Mouse (Mus musculus) forebrain, embryonic 16.5 days (tissue): ENCODE data around the gene Cntnap2. TPM values are rescaled to one million over a fixed set of nuclear protein-coding genes. Genes with fewer than 3 reads are reported as not detected.

Experiments
- ATAC-seq: fragments of 200-750 bp; cut with Nextera tagmentation; 2 replicates; pipeline ENCODE4 v1.8.0; 2017; ENCODE audit warnings: mild to moderate bottlenecking, moderate library complexity
- H3K27ac ChIP-seq: fragments of 300-500 bp; sonication (generic); 2 replicates; pipeline ENCODE4 v1.5.1; 2014; ENCODE audit warnings: low read length, control low read depth
- H3K27me3 ChIP-seq: fragments of 300-500 bp; sonication (generic); replicated peaks from 2 replicates; pipeline ENCODE4 v1.6.1; 2014; ENCODE audit warnings: low read length; ENCODE audit not compliant: control insufficient read depth, insufficient read depth
- H3K36me3 ChIP-seq: fragments of 300-500 bp; sonication (generic); 2 replicates; pipeline ENCODE4 v1.6.1; 2014; ENCODE audit not compliant: control insufficient read depth, insufficient read depth
- H3K4me1 ChIP-seq: fragments of 300-500 bp; sonication (generic); replicated peaks from 2 replicates; pipeline ENCODE4 v1.6.1; 2014; ENCODE audit warnings: low read length; ENCODE audit not compliant: control insufficient read depth, insufficient read depth
- H3K4me2 ChIP-seq: fragments of 300-500 bp; sonication (generic); 2 replicates; pipeline ENCODE4 v1.6.1; 2014; ENCODE audit warnings: mild to moderate bottlenecking, low read length, control low read depth
- H3K4me3 ChIP-seq: fragments of 300-500 bp; sonication (generic); replicated peaks from 2 replicates; pipeline ENCODE4 v1.5.1; 2014; ENCODE audit warnings: mild to moderate bottlenecking, low read length, control low read depth
- H3K9ac ChIP-seq: fragments of 300-500 bp; sonication (generic); replicated peaks from 2 replicates; pipeline ENCODE4 v1.6.1; 2014; ENCODE audit warnings: low read depth, low read length, control low read depth
- H3K9me3 ChIP-seq: fragments of 300-500 bp; sonication (generic); 2 replicates; pipeline ENCODE4 v1.6.1; 2016; ENCODE audit warnings: low read length; ENCODE audit not compliant: control insufficient read depth
- WGBS: fragments of 180-500 bp; shearing (Covaris S2); extraction: QIAGEN DNeasy Blood & Tissue Kit; methylation state at CpG from one replicate; pipeline ENCODE4 v1.1.7; 2014; 5-methylcytosine and 5-hydroxymethylcytosine counted together
- polyA plus RNA-seq: library from polyadenylated mRNA; unstranded; fragments of >200 nt; fragmentation: Nextera tagmentation; extraction: Ambion mirVana; gene quantifications from 2 replicates; pipeline ENCODE4 v1.2.1, GENCODE M21; 2015

The Cntnap2 gene
- polyA plus RNA-seq, 1 experiment from 2014 or later: 72.7 TPM

DNA sequence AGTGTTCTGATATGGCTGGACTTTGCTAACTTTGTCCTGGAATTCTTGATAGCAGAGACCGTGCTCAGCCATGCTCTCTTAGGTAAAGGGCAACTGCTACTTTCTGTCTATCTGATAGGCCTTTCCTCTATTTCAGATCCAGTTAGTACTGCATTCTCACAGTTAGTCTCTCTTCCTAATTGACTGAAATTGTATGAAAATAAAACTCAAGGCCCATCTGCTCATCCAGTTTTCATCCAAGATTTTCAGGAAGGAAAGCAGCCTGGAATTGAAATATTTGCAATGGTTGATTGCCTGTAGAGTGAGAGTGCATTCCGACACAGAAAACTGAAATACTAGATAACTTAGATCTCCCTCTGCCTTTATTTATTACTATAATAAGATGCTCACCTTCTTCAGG, 589.3 kb downstream of the Cntnap2 start:
- ATAC-seq: no peak
- no peaks in the 10 kb centered on the region for H3K9me3 ChIP-seq
- no peaks in the 10 kb centered on the region for H3K27me3 ChIP-seq
- no peaks in the 10 kb centered on the region for H3K4me1 ChIP-seq
- H3K4me2 ChIP-seq: no peak overlapping the region
- 79% methylated on average over 2 of the region's 2 CpGs for WGBS
- no peaks in the 10 kb centered on the region for H3K36me3 ChIP-seq
- no peak overlapping the region for H3K27ac ChIP-seq
- H3K9ac ChIP-seq: no peak overlapping the region
- no peak overlapping the region for H3K4me3 ChIP-seq

DNA sequence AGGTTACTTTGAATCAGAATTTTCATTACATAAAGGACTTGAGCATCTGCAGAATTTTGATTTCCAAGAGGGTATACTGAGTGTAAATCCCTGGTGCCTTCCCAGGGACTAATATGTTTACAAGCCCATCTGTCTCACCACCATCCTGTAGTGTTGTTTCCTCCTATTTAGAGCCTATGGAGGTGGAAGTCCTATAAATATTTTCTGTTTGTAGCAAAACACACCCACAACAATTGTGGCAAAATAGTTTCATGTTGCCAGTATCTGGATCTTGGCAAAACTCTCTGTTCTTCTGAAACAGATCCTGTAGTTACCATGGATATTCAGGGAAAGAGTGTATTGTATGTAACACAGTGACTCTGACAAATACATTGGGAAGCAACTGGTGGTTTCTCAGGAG, 641.1 kb downstream of the Cntnap2 start:
- no peak overlapping the region for H3K4me2 ChIP-seq
- no peak overlapping the region for H3K4me3 ChIP-seq
- ATAC-seq: no peak
- no peak overlapping the region for H3K27ac ChIP-seq
- H3K36me3 ChIP-seq: no peaks in the 10 kb centered on the region
- no peak overlapping the region for H3K9ac ChIP-seq
- no peaks in the 10 kb centered on the region for H3K4me1 ChIP-seq
- no peaks in the 10 kb centered on the region for H3K27me3 ChIP-seq
- H3K9me3 ChIP-seq: no peaks in the 10 kb centered on the region

DNA sequence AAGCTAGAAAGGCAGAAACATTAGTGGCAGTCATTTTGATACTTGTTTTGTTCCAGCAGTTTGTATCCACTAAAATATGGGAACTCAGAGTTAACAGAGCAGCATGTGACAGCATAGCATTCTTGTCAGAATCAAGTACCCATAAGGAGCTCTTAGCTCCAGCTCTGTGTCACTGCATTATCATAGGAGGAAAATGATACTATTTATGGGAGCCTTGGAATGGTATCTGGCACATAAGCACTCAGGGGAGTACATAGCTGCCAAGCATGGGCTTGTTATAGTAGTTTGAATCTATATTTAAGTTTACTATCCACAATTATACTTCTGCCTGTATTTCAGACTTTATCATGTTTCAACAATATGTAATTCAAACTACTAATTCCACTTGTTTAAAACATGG, 732.5 kb downstream of the Cntnap2 start:
- ATAC-seq: 0 out of 2 replicates have a peak, but pooled peaks have one; percentile 45
- Histone ChIP-seq H3K27ac (no peak overlapping the region), H3K27me3 (no peaks in the 10 kb centered on the region), H3K9me3 (no peaks in the 10 kb centered on the region), H3K4me1 (no peaks in the 10 kb centered on the region), H3K9ac (no peak overlapping the region), H3K4me2 (no peak overlapping the region), H3K36me3 (no peaks in the 10 kb centered on the region), H3K4me3 (no peak overlapping the region)

DNA sequence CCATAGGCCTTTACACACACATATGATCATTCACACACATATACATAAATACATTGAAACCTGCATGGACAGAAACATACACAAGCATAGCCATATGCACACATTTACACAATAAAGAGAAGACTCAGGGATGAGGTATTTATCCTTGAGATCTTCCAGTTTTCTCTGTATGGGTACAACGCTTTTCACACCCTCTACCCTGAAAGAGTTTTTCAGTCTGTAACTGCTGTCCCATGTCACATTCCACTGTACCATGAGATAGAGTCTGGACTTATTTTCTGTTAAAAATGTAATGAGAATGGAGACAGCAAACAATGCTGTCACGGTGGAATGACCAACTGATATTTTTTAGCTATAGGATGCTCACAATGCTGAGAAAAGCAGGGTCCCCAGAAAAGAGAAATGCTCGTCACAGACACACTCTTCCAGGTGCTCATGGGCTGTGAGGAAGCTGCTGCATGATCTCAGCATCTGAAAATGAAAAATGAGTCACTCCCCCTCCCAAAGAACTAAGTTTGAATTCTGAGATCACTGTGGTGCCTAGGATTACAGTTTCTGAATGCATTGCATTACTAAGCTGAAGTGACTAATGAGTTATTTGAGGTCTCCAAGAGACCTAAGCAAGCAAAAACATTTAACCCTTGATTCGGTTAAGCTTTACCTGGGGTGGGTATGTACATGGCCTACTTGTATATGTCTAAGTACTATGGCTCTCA, 782.6 kb downstream of the Cntnap2 start:
- H3K27ac ChIP-seq: no peak overlapping the region
- H3K4me1 ChIP-seq: no peaks in the 10 kb centered on the region
- WGBS: 82% methylated on average over 4 of the region's 4 CpGs
- no peak for ATAC-seq
- no peaks in the 10 kb centered on the region for H3K9me3 ChIP-seq
- no peak overlapping the region for H3K4me2 ChIP-seq
- H3K4me3 ChIP-seq: no peak overlapping the region
- no peak overlapping the region for H3K9ac ChIP-seq
- H3K36me3 ChIP-seq: no peaks in the 10 kb centered on the region
- H3K27me3 ChIP-seq: no peaks in the 10 kb centered on the region

DNA sequence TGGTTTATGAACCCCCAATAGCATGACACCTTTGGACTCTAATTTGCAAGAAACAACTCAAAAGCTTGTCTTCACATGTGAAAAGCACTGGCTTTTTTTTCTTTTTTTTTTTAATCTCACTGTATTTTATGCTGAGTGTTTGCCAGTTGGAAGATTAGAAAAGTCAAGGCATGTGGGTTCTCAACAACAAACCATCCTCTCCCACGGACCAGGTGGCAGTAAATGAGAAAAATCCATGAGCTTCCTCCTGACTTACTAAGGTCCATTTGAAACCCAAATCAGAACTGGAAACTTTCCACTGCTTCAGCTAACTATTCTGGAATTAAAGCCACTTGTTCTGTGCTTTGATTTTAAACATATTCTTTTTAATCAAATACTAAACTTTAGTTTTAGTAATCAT, 784.6 kb downstream of the Cntnap2 start:
- no peak for ATAC-seq
- Histone ChIP-seq H3K36me3 (no peaks in the 10 kb centered on the region), H3K4me2 (no peak overlapping the region), H3K9me3 (no peaks in the 10 kb centered on the region), H3K27me3 (no peaks in the 10 kb centered on the region), H3K9ac (no peak overlapping the region), H3K4me3 (no peak overlapping the region), H3K4me1 (no peaks in the 10 kb centered on the region), H3K27ac (no peak overlapping the region)
- WGBS: 54% methylated on average over 1 of the region's 1 CpGs

DNA sequence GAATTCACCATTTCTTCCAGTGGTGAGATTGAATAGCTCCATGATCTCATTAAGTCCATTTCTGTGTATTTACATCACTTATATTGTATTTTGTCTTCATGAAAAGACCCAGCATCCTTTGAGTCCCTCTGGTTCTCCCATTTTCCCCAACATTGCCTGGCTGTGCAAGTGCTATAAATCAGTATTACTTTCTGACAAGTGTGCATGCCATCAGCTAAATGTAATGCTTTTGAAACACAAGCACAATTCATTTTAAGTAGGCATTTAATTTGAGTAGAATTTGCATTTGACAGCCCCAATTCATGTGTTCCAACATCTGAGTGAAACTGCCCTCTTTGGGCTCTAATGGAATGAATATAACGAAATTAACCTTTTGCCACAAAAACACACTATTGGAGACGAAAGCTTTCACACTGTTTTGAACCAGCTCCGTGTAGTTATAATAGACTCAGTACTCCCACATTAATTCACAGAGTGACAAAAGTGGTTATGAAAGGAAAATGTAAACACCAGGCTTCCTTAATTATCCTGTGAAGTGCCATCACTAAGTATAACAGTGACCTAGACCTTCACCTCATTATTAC, 812.3 kb downstream of the Cntnap2 start:
- no peaks in the 10 kb centered on the region for H3K27me3 ChIP-seq
- H3K9ac ChIP-seq: no peak overlapping the region
- no peak overlapping the region for H3K27ac ChIP-seq
- H3K9me3 ChIP-seq: no peaks in the 10 kb centered on the region
- no peaks in the 10 kb centered on the region; the same call in 1 of the 2 replicates for H3K4me1 ChIP-seq
- H3K4me2 ChIP-seq: no peak overlapping the region
- ATAC-seq: peak; percentile 62
- H3K36me3 ChIP-seq: no peaks in the 10 kb centered on the region
- H3K4me3 ChIP-seq: no peak overlapping the region
- 8% methylated on average over 3 of the region's 3 CpGs for WGBS

DNA sequence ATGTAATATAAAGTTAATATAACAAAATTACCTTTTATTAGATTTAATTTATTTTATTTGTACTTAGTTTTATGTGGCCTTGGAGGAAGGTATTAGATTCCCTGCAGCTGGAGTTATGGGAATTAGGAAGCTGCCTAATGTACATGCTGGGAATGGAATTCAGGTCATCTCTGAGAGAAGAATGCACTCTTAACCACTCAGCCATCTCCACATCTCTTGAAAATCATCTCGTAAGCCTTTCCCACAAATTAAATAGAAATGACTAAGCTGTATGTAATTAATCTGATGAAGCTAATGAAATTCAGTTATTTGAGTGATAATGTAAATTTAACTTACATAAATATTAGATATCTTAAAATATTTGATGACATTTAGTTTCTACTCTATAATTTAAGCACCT, 826.3 kb downstream of the Cntnap2 start:
- Histone ChIP-seq H3K27ac (no peak overlapping the region), H3K9ac (no peak overlapping the region), H3K4me2 (no peak overlapping the region), H3K36me3 (no peaks in the 10 kb centered on the region), H3K27me3 (no peaks in the 10 kb centered on the region), H3K4me1 (no peaks in the 10 kb centered on the region), H3K9me3 (no peaks in the 10 kb centered on the region), H3K4me3 (no peak overlapping the region)
- no peak for ATAC-seq
- WGBS: 84% methylated on average over 1 of the region's 1 CpGs

DNA sequence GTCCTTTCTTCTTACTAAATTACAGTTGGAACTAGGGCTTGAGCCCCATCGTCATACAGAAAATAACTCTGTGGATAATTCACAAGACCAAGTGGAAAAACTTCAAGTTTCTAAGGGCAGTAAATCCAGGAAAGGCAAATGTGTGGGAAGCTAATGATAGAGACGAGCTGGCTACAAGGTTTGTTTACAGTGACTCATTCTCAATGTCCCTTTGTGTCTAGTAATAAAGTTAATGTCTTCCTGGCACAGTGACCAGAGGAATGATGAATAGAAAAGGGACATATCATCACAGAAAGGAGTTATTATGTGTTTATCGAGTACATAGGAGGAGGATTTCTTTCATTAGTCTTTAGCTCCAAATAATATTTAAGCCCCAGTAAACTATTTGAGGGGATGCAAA, 828.7 kb downstream of the Cntnap2 start:
- no peak overlapping the region for H3K9ac ChIP-seq
- no peak overlapping the region for H3K4me3 ChIP-seq
- no peak overlapping the region for H3K27ac ChIP-seq
- no peaks in the 10 kb centered on the region for H3K27me3 ChIP-seq
- no peaks in the 10 kb centered on the region for H3K9me3 ChIP-seq
- no peaks in the 10 kb centered on the region for H3K4me1 ChIP-seq
- 71% methylated on average over 3 of the region's 3 CpGs for WGBS
- H3K36me3 ChIP-seq: no peaks in the 10 kb centered on the region
- no peak overlapping the region for H3K4me2 ChIP-seq
- ATAC-seq: no peak

DNA sequence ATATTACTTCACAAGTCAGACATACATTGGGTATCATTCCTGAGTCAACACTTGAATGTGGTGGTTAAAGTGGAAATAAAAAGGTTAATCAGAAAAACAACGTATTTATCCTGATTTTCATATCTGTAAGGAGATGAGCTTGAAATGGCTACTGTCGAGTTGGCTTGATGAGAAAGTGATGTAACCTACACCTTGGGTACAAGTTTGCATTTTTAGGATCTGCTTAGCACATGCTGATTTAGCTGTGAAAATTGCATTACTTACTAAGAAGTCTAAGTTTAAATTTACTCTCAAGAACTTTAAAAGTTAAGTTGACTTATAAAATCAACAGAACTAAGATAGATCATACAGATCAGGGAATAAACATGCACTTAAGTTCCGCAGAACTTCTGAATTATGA, 879.1 kb downstream of the Cntnap2 start:
- Histone ChIP-seq H3K4me1 (no peaks in the 10 kb centered on the region), H3K9ac (no peak overlapping the region), H3K4me2 (no peak overlapping the region), H3K36me3 (no peaks in the 10 kb centered on the region), H3K27ac (no peak overlapping the region), H3K9me3 (no peaks in the 10 kb centered on the region), H3K27me3 (no peaks in the 10 kb centered on the region), H3K4me3 (no peak overlapping the region)
- WGBS: 86% methylated on average over 3 of the region's 3 CpGs
- no peak for ATAC-seq

DNA sequence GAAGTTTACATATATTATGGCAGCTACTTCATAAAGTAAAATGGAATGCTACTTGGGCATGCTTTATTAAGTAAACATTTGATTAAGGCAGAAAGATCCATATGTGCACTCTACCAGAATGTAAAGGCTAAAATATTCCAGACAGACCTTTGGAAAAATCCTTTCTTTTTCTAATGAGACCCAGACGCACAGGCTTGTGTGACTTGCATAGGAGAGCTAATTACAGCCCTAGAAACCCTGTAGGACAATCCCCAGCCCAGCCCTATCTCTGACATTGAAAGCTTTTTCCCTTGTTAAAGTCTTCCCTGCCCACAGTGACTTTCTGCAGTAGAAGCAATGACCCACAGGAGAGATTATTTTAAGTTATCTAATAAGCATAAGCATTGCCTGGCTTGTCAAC, 879.6 kb downstream of the Cntnap2 start:
- Histone ChIP-seq H3K36me3 (no peaks in the 10 kb centered on the region), H3K4me3 (no peak overlapping the region), H3K4me1 (no peaks in the 10 kb centered on the region), H3K27ac (no peak overlapping the region), H3K27me3 (no peaks in the 10 kb centered on the region), H3K9ac (no peak overlapping the region), H3K9me3 (no peaks in the 10 kb centered on the region), H3K4me2 (no peak overlapping the region)
- 0% methylated on average over 1 of the region's 1 CpGs for WGBS
- ATAC-seq: no peak
